Mouse (Mus musculus) neural tube, embryonic 10.5 days (tissue): ENCODE data around the gene Tmprss9.

Experiments used
- DNase-seq: peaks from one replicate; pipeline ENCODE4 v3.0.0-alpha.2; 2017; ENCODE audit warnings: low spot score; ENCODE audit errors: extremely low spot score

The Tmprss9 gene

DNA sequence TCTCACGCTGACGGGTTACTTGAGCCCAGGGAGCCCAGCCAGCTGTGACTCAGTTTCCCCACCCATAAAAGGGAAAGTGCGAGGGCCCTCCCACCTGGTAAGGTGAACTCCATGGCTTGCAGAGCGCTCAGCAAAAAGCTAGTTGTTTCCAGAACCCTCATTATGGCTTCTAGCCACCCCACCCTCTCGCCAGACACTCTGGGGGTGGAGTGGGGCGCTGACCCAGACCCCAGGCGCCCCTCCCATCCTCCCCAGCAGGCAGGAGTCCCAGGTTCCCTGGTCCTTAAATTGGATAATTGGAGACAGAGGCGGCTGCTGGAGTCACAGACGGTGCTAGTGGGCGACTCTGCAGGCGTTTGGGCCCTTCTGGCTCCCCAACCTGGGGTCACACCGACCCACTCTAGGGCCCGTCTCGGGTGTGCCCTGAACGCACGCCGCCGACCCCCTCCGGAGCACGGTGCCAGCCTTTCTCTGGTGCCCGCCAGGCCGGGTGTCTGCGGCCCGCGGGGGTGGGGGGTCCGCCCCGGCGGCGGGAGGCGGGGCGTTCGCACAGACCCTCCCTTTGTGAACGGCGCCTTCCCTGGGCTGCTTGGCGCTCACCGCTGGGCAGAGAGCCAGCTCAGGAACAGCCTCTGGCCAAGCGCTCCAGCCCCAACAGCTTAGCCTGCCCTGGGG lies 64.6 kb downstream of the Tmprss9 start:
- peak; percentile 69 for DNase-seq

DNA sequence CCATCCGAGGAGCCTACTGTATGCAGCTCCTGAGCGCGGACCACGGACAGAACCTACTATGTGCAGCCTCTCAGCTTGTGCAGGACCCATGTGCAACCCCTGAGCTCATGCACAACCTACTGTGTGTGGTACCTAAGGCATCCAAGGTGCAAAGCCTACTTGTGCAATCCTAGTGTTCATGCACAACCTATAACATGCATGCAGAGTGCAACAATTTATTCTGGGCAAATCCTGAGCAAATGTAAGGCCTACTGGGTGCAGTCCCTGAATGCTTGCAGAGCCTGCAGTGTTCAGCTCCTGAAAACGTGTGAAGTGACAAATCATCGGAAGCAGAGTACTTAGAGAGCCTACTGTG lies 65.1 kb downstream of the Tmprss9 start:
- no peak for DNase-seq

DNA sequence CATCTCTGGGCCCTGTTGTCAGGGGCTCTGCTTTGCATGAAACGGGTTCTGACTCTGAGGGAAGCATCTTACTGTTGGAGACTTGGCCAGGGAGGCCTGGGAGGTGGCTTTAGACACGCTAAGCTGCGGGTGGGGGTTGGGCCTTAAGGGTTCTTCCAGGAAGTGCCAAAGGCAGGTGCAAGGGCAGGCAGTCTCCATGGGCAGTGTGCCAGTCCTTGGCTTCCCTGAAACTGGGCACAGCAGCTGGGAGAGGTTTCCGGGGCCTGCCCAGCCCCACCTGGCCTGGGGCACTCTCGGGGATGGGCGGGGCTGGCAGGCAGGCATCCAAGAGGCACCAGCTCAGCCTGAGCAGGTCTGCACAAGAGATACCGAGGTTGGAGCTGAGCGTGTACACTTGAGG lies 66.0 kb downstream of the Tmprss9 start:
- no peak for DNase-seq

DNA sequence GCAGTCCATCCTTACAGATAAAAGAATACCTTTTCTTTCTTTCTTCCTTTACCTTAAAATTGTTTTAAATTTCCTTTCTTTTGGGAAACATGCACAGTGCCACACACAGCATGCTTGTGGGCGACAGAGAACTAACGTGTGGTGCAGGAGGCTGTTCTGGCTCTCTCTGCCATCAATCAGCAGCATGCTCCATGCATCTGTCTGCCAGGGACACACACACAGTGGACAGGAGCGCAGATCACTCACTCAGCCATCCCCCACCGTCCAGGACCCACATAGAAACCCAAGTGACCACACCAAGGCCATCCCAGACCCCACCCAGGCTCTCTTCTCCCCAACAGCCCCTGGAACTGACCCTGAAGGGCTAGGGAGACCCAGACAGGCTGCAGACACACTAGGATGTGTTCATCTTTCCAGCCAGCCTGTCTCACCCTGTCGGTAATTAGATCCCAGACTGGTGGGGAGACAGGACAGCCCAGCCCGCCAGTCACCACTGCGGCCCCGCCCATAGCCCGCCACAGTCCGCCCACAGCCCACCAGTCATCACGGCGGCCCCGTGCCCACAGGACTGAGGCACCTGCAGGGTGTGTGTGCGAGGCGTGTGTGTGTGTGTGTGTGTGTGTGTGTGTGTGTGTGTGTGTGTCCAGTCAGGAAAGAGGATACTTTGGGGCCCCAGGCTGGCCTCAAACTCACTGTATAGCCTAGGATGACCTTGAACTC lies 67.3 kb downstream of the Tmprss9 start:
- peak; percentile 60 for DNase-seq

DNA sequence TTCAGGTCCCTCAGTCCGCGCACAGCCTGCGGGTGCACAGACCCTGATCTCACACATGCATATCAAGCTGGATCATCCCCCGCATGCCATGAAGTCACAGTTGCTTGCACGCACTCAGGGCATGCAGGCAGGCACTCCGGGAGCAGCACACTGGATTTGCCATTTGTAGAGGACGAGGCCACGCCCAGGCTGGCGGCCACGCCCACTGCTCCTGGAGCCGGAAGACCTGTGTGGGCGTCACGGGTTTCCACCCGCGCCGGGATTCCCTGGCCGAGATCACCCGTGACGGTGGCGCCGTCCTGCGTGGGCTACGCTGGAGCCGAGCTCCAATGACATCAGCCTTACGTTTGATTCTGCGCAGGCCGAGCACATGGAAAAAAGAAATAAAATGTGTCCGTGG lies 68.0 kb downstream of the Tmprss9 start:
- DNase-seq: peak; percentile 85

DNA sequence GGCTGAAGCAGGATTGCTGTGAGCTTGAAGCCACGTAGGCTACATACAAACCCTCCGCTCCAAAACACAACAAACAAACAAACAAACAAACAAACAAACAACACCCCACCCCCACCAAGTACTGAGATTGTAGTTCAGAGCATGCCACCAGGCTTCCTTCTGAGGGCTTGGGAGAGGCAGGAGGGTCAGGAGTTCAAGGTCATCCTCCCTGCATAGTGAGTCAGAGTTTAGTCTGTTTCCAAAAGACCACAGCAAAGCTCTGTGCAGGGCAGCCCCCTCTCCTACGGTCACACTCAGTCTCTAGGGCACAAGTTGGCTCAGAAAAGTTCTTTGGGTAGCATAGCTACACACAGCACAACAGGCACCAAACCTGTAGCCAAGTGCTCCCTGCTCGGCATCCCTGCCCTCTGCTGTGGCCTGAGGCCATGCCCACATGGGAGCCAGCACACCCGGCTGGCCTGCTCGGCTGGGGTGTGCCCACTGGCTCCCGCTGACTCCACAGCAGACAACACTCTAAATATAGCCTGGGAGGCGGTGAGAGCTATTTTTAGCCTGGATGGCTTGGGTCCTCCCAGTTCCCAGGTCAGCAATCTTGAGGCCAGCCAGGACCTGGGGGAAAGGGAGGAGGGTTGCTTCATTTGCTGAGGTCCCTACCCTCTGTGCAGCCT lies 68.8 kb downstream of the Tmprss9 start:
- DNase-seq: no peak

DNA sequence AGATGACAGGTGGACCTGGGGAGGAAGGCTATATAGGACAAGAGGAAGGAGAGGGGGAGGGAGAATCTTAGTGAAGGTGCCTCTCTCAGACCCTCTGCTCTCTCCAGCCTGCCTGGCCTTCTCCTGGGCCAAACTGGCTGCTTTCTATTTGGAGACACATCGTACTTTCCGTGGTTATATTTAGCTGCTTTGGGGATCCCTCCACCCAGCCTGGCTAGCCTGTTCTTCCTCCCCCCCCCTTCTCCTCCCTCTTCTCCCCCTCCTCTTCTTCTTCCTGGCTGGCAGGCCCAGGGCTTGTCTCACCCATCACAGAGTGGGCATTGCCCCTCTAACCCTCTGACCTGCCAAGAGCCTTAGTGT lies 69.3 kb downstream of the Tmprss9 start:
- no peak for DNase-seq

DNA sequence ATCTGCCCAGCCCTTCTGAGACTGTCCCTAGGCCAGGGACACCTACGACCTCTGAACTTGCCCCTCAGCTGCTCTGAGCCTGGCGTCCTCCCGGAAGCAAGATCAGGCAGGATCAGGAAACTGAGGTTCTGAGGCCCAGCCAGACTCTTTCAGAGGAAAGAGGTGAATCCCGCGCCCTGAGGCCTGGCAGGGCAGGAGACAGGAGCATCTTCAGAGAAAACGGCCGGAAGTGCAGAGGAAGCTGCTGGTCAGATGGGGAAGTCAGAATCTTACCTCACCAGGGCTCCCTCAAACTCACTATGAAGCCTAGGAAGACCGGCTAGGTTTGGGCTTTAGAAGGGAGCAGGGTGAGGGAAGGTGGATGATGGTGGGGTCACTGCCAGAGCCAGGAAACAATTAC lies 71.3 kb downstream of the Tmprss9 start:
- no peak for DNase-seq

DNA sequence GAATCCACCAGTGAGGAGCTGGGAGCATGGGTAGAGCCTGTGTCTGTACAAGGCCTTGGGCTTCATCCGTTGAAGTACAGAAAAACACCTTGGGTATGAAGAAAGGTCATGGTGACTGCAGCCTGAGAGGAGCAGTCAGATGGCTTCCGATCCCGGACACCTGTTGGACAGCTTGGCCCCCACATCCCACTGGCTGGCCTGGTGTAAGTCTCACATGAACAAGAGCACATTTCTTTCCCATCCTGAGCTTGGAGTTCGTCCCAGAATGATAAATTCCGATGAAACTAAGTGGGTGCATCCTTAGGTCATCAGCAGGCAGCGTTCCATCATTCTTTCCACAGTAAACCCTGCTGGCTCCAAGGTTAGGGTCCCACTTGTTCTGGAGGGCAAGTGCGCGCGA lies 72.1 kb downstream of the Tmprss9 start:
- DNase-seq: no peak

DNA sequence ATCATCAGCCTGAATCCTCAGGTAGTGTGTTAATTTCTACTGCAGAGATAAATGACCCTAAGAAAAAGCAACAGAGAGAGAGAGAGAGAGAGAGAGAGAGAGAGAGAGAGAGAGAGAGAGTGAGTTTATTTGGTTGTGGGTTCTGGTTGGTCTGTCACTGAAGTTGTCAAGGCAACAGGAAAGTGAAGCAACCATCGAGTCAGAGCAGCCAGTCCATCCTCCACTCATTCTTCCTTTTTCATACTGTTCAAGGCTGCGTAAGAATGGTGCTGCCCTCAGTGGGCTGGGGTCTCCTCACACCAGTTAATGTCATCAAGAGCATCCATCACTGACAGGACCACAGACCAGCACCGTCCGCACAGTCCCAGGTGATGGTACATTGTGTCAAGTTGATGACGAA lies 72.6 kb downstream of the Tmprss9 start:
- DNase-seq: no peak

DNA sequence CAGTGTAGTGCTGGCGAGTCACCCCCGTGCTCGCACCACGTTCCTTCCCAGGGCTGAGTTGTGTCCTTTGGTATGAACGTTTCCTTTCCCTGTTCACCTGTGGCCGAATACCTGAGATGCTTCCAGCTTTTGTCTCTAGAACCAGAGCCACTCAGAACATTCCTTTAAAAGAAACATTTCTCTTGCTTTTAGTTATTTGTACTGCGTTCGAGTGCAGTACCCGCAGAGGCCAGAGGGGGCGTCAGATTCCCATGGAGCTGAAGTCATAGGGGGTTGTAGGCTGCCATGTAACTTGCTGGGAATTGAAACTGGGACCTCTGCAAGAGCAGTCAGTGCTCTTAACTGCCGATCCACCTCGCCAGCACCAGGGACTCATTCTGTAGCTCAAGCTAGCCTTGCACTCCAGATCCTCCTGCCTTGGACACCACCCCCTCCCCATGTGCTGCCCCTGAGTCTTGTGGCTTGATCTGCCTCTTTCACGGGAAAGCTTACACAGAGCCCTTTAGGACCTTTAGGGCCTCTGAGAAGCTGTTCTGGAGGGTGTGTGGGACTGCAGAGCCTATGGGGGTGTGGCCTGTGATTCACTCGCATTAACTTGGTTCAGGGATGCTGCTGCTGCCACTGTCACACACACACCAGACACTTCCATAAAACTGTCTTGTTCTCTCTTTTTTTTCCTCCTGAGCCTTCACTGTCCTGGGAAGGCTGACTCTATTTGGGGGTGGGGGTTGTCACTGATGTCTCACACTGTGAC lies 75.2 kb downstream of the Tmprss9 start:
- DNase-seq: no peak

DNA sequence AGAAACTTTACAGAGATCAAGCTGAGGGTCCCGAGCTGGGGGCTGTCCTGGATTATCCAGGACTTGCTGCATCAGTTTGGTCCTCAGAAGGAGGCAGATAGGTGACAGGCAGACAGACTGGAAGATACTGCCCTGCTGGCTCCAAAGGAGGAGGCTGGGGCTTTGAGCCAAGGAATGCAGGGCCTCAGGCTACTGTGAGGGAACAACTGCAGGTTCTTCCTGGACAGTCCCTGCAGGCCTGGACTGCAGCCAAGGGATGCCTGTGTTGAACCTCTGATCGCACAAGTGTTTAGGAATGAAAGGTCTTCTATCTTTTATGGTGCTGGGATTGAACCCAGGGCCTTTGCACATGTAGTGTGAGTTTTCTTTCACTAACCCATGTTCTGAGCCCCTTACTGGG lies 76.2 kb downstream of the Tmprss9 start:
- no peak for DNase-seq

DNA sequence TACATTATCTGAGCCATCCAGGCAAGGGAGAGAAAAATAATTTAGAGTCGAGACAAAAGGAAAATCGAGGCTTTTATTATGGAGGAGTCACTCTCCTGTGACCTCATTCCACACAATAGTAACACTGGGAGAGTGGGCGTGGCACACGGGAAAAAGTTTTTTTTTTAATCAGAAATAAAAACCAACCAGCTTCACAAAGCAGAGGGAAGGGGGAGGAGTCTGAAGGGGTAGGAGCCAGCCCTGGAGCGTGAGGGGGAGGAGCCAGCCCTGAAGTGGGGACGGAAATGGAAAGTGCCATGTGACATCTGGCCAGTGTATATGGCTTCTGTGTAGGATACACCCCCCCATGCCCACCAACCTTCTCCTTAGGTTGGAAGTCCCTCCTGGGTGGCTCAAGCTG lies 76.9 kb downstream of the Tmprss9 start:
- DNase-seq: no peak

DNA sequence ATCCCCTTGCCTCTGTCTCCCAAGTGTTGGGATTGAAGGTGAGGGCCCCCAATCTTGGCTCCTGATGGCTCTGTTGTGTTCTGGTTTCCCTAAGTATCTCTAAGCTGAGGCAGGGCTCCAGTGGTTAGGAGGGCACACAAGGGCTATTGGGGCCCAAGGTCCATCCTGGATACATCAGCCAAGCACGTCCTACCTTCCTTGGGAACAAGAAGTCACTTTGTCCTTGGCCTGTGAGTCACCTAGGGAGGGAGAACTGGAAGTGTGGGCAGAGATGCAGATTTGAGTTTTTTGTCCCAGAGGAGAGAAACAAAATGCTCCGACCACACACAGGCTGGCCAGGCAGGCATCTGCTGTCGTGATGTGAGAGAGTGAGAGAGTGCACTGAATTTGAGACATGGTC lies 77.4 kb downstream of the Tmprss9 start:
- DNase-seq: no peak
